Mouse (Mus musculus) layer of hippocampus, postnatal 36 days (tissue): Measurements from ENCODE around the gene Plin3. TPM values are rescaled to one million over a fixed set of nuclear protein-coding genes. Genes with fewer than 3 reads are reported as not detected.

Experiments
- DNase-seq, 2 experiments: peaks; one replicate each; pipeline ENCODE4 v3.0.0; 2022
- microRNA-seq, 2 experiments: library from miRNA; unstranded; fragments of <30 nt; microRNA quantifications; one replicate each; pipeline ENCODE4 v1.2.0; 2021
- total RNA-seq, 2 experiments: library from RNA; stranded (reverse); gene quantifications; 2 replicates each; pipeline ENCODE4 v1.2.3; 2021

Plin3 gene
- total RNA-seq, 2 experiments from 2014 or later = 10.9 to 15.0 TPM

GRCm38 (mm10) chr17:56241541-56242401 lies 50.9 kb downstream of the Plin3 start:
- DNase-seq = peak; percentile 70 to 71

GRCm38 (mm10) chr17:56233818-56234469 lies 58.7 kb downstream of the Plin3 start:
- peak; percentile 85 to 89 for DNase-seq

GRCm38 (mm10) chr17:56233389-56233788 lies 59.3 kb downstream of the Plin3 start:
- DNase-seq = no peak

- DNase-seq = peak; percentile 73 to 77
Measured at GRCm38 (mm10) chr17:56229943-56230342, 62.7 kb downstream of the Plin3 start.

Small RNAs within 50 kb of the gene (microRNA-seq; reads per million reads assigned to microRNA genes)
- gene Mir7b = 2,672 to 3,594 reads per million in 2 experiments

Other genes with a start within 250 kb of the Plin3 start
- 10 to 100 TPM; 84.6 to 87.3 TPM for gene Ubxn6, start 217.8 kb downstream of the Plin3 start, total RNA-seq
- 100 to 1,000 TPM; 115 to 121 TPM for gene Hdgfl2, start 213.2 kb downstream of the Plin3 start, total RNA-seq
- 1 to 10 TPM; 1.4 to 6.8 TPM for gene Plin4, start 183.1 kb downstream of the Plin3 start, total RNA-seq
- under 1 TPM; 0.40 to 0.63 TPM for gene Plin5, start 175.3 kb downstream of the Plin3 start, total RNA-seq
- gene Lrg1, start 170.9 kb downstream of the Plin3 start, total RNA-seq = 1 to 10 TPM in 1 of 2 experiments, under 1 TPM in 1; 0.40 to 1.7 TPM
- 100 to 1,000 TPM; 129 to 138 TPM for gene Sema6b, start 152.5 kb downstream of the Plin3 start, total RNA-seq
- 1 to 10 TPM; 5.3 to 7.3 TPM for gene Tnfaip8l1, start 130.4 kb downstream of the Plin3 start, total RNA-seq
- gene Mydgf, start 109.0 kb downstream of the Plin3 start, total RNA-seq = 10 to 100 TPM; 40.9 to 44.0 TPM
- 10 to 100 TPM; 68.2 to 70.9 TPM for gene Dpp9, start 74.0 kb downstream of the Plin3 start, total RNA-seq
- 10 to 100 TPM; 34.3 to 35.7 TPM for gene Fem1a, start 36.1 kb downstream of the Plin3 start, total RNA-seq
- gene Ticam1, start 16.1 kb downstream of the Plin3 start, total RNA-seq = 1 to 10 TPM; 6.1 to 6.7 TPM
- gene Arrdc5, start 7.4 kb upstream of the Plin3 start, total RNA-seq = not detected
- gene Uhrf1, start 10.4 kb upstream of the Plin3 start, total RNA-seq = 1 to 10 TPM; 1.2 to 1.3 TPM
- gene Kdm4b, start 33.2 kb upstream of the Plin3 start, total RNA-seq = 10 to 100 TPM; 84.3 to 96.2 TPM
- gene Ptprs, start 183.6 kb upstream of the Plin3 start, total RNA-seq = 100 to 1,000 TPM; 657 to 686 TPM
- not detected for gene Znrf4, start 219.6 kb upstream of the Plin3 start, total RNA-seq